Mouse (Mus musculus): ENCODE results near the gene Alox5ap. TPM values are rescaled to one million over a fixed set of nuclear protein-coding genes. Genes with fewer than 3 reads are reported as not detected.

Alox5ap gene
- total and polyA plus RNA-seq, 2 experiments from 2014 or later = 10.8 to 11.6 TPM

GRCm38 (mm10) chr5:149332787-149333186, 68.2 kb downstream of the Alox5ap start:
- Histone ChIP-seq H3K9ac (no peak overlapping the region), H3K9me3 (ENCODE audit: low read length) (no peaks in the 10 kb centered on the region), H3K4me1 (ENCODE audit: insufficient read depth) (peaks cover 3% of the 10 kb centered on the region; the same call in 1 of the 2 replicates), H3K4me3 (ENCODE audit: low read depth, low read length) (no peak overlapping the region), H3K27me3 (ENCODE audit: insufficient read depth, low read length) (no peaks in the 10 kb centered on the region), H3K4me2 (ENCODE audit: low read depth) (no peak overlapping the region), H3K36me3 (ENCODE audit: insufficient read depth) (no peaks in the 10 kb centered on the region), H3K27ac (ENCODE audit: low read depth, low read length) (no peak overlapping the region)
- ATAC-seq = no peak
- DNase-seq = no peak
- TF ChIP-seq CTCF (IDR thresholded peaks at IDR 0.05; ENCODE audit: low read depth) = no peak
- WGBS = 97% methylated on average over 4 of the region's 4 CpGs

DNA sequence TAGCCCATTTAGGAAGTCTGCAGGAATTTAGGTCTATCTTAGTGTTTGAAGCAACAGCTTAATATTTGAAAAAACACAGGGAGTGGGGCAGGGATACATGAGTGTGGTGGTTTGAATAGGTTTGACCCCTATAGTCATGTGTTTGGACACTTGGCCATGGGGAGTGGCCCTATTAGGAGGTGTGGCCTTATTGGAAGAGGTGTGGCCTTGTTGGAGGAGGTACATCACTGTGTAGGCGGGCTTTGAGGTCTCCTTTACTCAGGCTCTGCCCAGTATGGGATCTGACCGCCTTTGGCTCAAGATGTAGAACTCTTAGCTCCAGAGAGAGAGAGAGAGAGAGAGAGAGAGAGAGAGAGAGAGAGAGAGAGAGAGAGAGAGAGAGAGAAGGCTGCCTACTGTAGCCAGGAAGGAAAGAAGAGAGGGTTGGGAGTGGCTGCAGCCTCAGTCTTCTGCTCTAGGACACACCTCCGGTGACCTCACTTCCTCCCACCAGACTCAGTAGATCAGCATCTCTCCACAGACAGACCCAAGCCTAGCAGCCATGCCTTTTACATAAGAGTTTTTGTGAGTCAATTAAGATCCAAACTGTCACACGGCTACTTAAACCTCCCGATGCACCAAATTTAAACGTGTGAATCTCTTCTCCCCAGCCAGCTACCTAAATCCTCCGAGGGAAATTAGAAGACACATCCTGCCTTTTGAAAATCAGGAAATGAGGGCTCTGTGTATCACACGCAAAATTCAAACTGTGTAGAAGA, 69.6 kb downstream of the Alox5ap start:
- Histone ChIP-seq H3K27me3 (ENCODE audit: insufficient read depth, low read length) (no peaks in the 10 kb centered on the region), H3K9me3 (ENCODE audit: low read length) (no peaks in the 10 kb centered on the region), H3K4me2 (ENCODE audit: low read depth) (no peak overlapping the region), H3K36me3 (ENCODE audit: insufficient read depth) (no peaks in the 10 kb centered on the region), H3K27ac (ENCODE audit: low read depth, low read length) (no peak overlapping the region), H3K4me1 (ENCODE audit: insufficient read depth) (peaks cover 2% of the 10 kb centered on the region; the same call in 1 of the 2 replicates), H3K9ac (no peak overlapping the region), H3K4me3 (ENCODE audit: low read depth, low read length) (no peak overlapping the region)
- DNase-seq (no peak), ATAC-seq (no peak)
- TF ChIP-seq CTCF (IDR thresholded peaks at IDR 0.05; ENCODE audit: low read depth) = no peak
- WGBS = 82% methylated on average over 8 of the region's 8 CpGs

- H3K4me2 ChIP-seq (ENCODE audit: low read depth) = no peak overlapping the region
- H3K4me3 ChIP-seq (ENCODE audit: low read depth, low read length) = no peak overlapping the region
- no peaks in the 10 kb centered on the region; the same call in 1 of the 2 replicates for H3K4me1 ChIP-seq (ENCODE audit: insufficient read depth)
- no peak for TF ChIP-seq CTCF (IDR thresholded peaks at IDR 0.05; ENCODE audit: low read depth)
- H3K9ac ChIP-seq = no peak overlapping the region; the same call in 1 of the 2 replicates
- no peaks in the 10 kb centered on the region for H3K9me3 ChIP-seq (ENCODE audit: low read length)
- no peaks in the 10 kb centered on the region for H3K27me3 ChIP-seq (ENCODE audit: insufficient read depth, low read length)
- ATAC-seq (no peak), DNase-seq (no peak)
- no peak overlapping the region for H3K27ac ChIP-seq (ENCODE audit: low read depth, low read length)
- 86% methylated on average over 12 of the region's 12 CpGs for WGBS
- no peaks in the 10 kb centered on the region for H3K36me3 ChIP-seq (ENCODE audit: insufficient read depth)
Observed at GRCm38 (mm10) chr5:149335009-149335408, 70.4 kb downstream of the Alox5ap start.

DNA sequence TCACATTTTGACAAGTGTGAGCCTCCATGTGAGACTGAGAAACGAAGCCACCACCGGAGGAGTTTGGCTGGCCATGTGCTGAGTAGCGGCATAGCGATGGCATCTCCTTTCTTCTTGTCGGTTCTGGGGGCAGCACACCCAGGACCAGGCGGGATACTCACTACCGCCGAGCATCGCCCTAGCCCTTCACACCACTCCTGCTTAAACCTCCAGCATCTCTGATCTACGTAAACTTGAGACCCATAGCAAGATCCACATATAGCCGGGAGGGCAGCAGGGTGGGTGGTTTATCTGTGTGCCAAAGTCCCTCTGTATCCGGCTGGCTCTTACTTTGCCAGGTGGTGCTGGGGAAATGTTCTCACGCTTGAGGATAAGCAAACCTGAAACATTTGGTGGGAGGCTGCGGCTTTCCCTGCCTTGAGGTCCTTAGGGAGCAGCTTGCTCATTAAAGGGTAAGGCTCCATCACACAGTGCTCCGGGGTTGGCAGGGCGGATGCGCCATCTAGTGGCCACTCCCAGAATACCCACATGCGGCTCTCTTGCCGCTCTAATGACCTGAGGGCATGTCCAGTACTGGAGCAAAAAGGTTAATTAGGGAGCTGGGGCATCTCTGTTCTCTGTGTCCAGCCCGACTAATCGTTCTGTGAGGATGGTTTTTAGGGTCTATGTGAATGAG, 71.1 kb downstream of the Alox5ap start:
- DNase-seq (peak; percentile 82), ATAC-seq (peak; percentile 76)
- WGBS = 41% methylated on average over 21 of the region's 21 CpGs
- no peaks in the 10 kb centered on the region for H3K27me3 ChIP-seq (ENCODE audit: insufficient read depth, low read length)
- H3K4me3 ChIP-seq (ENCODE audit: low read depth, low read length) = no peak overlapping the region
- TF ChIP-seq CTCF (IDR thresholded peaks at IDR 0.05; ENCODE audit: low read depth) = peak; percentile 92
- no peaks in the 10 kb centered on the region for H3K36me3 ChIP-seq (ENCODE audit: insufficient read depth)
- H3K4me1 ChIP-seq (ENCODE audit: insufficient read depth) = no peaks in the 10 kb centered on the region; the same call in 1 of the 2 replicates
- no peak overlapping the region for H3K9ac ChIP-seq
- no peak overlapping the region for H3K4me2 ChIP-seq (ENCODE audit: low read depth)
- no peak overlapping the region for H3K27ac ChIP-seq (ENCODE audit: low read depth, low read length)
- no peaks in the 10 kb centered on the region for H3K9me3 ChIP-seq (ENCODE audit: low read length)

GRCm38 (mm10) chr5:149337148-149337547, 72.6 kb downstream of the Alox5ap start:
- Histone ChIP-seq H3K4me3 (ENCODE audit: low read depth, low read length) (no peak overlapping the region), H3K9me3 (ENCODE audit: low read length) (no peaks in the 10 kb centered on the region), H3K9ac (no peak overlapping the region), H3K27me3 (ENCODE audit: insufficient read depth, low read length) (no peaks in the 10 kb centered on the region), H3K27ac (ENCODE audit: low read depth, low read length) (peak overlapping the region; percentile 74; the same call in 1 of the 2 replicates), H3K4me1 (ENCODE audit: insufficient read depth) (no peaks in the 10 kb centered on the region; the same call in 1 of the 2 replicates), H3K36me3 (ENCODE audit: insufficient read depth) (no peaks in the 10 kb centered on the region), H3K4me2 (ENCODE audit: low read depth) (no peak overlapping the region)
- no peak for ATAC-seq
- 75% methylated on average over 10 of the region's 10 CpGs for WGBS
- no peak for DNase-seq
- TF ChIP-seq CTCF (IDR thresholded peaks at IDR 0.05; ENCODE audit: low read depth) = no peak

Small RNA genes within 50 kb of the gene (microRNA-seq; reads per million reads assigned to microRNA genes)
- gene Gm24105 = 0 reads per million in 2 experiments

Other genes with a start within 250 kb of the Alox5ap start
- 61.3 and 63.6 TPM in 2 replicates for gene Uspl1, start 80.4 kb upstream of the Alox5ap start, total RNA-seq (2014; rRNA removed)
- gene Uspl1, start 80.4 kb upstream of the Alox5ap start, polyA plus RNA-seq (2015; fragmentation: Nextera tagmentation; extraction: Ambion mirVana) = 37.3 and 41.8 TPM in 2 replicates
- gene Hmgb1, start 80.3 kb upstream of the Alox5ap start, total RNA-seq (2014; rRNA removed) = 446 and 559 TPM in 2 replicates
- 836 and 892 TPM in 2 replicates for gene Hmgb1, start 80.3 kb upstream of the Alox5ap start, polyA plus RNA-seq (2015; fragmentation: Nextera tagmentation; extraction: Ambion mirVana)
- gene Medag, start 147.0 kb downstream of the Alox5ap start, total RNA-seq (2014; rRNA removed) = 1.7 and 2.1 TPM in 2 replicates
- 1.1 and 1.8 TPM in 2 replicates for gene Medag, start 147.0 kb downstream of the Alox5ap start, polyA plus RNA-seq (2015; fragmentation: Nextera tagmentation; extraction: Ambion mirVana)
- gene Tex26, start 174.9 kb downstream of the Alox5ap start, total RNA-seq (2014; rRNA removed) = 0.14 and 2.8 TPM in 2 replicates
- 1.5 and 1.8 TPM in 2 replicates for gene Tex26, start 174.9 kb downstream of the Alox5ap start, polyA plus RNA-seq (2015; fragmentation: Nextera tagmentation; extraction: Ambion mirVana)